Mouse (Mus musculus) lung, postnatal 10 days (tissue): ENCODE data around the gene Rbp4.

Source experiments
- DNase-seq: peaks from one replicate; pipeline ENCODE4 v3.0.0; 2021

Gene Rbp4

GRCm38 (mm10) chr19:38125219-38125610 lies at the start of gene Rbp4:
Gene Rbp4, minus strand, starts transcription at chr19:38125281.
- DNase-seq: no peak

- DNase-seq: no peak
These were observed 39.6 kb upstream of the Rbp4 start for GRCm38 (mm10) chr19:38164633-38165032.

GRCm38 (mm10) chr19:38161648-38162354 lies 36.7 kb upstream of the Rbp4 start:
- no peak for DNase-seq

GRCm38 (mm10) chr19:38156243-38156642 lies 31.2 kb upstream of the Rbp4 start:
- DNase-seq: no peak

- no peak for DNase-seq
These were observed 18.6 kb upstream of the Rbp4 start for GRCm38 (mm10) chr19:38143540-38144271.

GRCm38 (mm10) chr19:38134806-38135205 lies 9.7 kb upstream of the Rbp4 start:
- DNase-seq: no peak

- no peak for DNase-seq
These were observed 8.9 kb upstream of the Rbp4 start for GRCm38 (mm10) chr19:38133986-38134385.

- DNase-seq: no peak
These were observed 7.4 kb upstream of the Rbp4 start, which contains the start of gene Pde6c for GRCm38 (mm10) chr19:38132481-38132880. Gene Pde6c, plus strand, starts transcription at chr19:38132781.

GRCm38 (mm10) chr19:38126656-38127055 lies 1.6 kb upstream of the Rbp4 start:
- no peak for DNase-seq

GRCm38 (mm10) chr19:38124401-38125218 lies 471 bp downstream of the Rbp4 start:
- DNase-seq: peak; percentile 39

- no peak for DNase-seq
These were observed 1.2 kb downstream of the Rbp4 start for GRCm38 (mm10) chr19:38123921-38124320.

GRCm38 (mm10) chr19:38120123-38120760 lies 4.8 kb downstream of the Rbp4 start:
- no peak for DNase-seq

- DNase-seq: no peak
These were observed 10.1 kb downstream of the Rbp4 start for GRCm38 (mm10) chr19:38114834-38115491.

- DNase-seq: no peak
These were observed 12.5 kb downstream of the Rbp4 start for GRCm38 (mm10) chr19:38112575-38112974.

- no peak for DNase-seq
These were observed 14.0 kb downstream of the Rbp4 start for GRCm38 (mm10) chr19:38111056-38111455.

GRCm38 (mm10) chr19:38109506-38110242 lies 15.4 kb downstream of the Rbp4 start:
- no peak for DNase-seq

GRCm38 (mm10) chr19:38107871-38108270 lies 17.2 kb downstream of the Rbp4 start:
- DNase-seq: no peak

GRCm38 (mm10) chr19:38096858-38097758 lies 28.0 kb downstream of the Rbp4 start, which contains the start of gene Ffar4:
Gene Ffar4, plus strand, starts transcription at chr19:38097071.
- peak; percentile 36 for DNase-seq

GRCm38 (mm10) chr19:38096231-38096630 lies 28.9 kb downstream of the Rbp4 start:
- DNase-seq: no peak

- no peak for DNase-seq
These were observed 33.5 kb downstream of the Rbp4 start for GRCm38 (mm10) chr19:38091512-38091985.
